Mouse (Mus musculus) ovary, postnatal 14 days (tissue): Measurements from ENCODE around the gene Itga9.

Experiments
- DNase-seq: peaks from one replicate; pipeline ENCODE4 v3.0.0; 2022; ENCODE audit warnings: low spot score

Itga9 gene

DNA sequence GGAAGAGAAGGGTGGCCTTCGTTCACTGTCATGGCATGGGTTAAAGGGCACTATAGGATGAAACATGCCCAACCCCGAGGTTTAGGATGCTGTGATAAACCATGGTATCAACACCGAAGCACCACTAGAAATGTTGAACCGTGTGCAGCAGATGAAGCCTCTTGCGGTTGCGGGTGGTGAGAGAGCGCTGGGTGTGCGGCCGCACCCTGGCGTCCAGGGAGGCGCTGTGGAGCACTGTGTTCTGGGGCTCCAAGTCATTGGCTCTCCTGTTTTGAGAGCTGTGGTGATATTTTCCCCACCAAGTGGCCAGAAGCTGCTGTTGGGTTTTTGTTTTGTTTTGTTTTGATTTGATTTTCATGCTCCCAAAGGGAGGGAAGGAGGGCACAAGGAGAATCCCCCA, 272.1 kb downstream of the Itga9 start:
- DNase-seq: no peak

DNA sequence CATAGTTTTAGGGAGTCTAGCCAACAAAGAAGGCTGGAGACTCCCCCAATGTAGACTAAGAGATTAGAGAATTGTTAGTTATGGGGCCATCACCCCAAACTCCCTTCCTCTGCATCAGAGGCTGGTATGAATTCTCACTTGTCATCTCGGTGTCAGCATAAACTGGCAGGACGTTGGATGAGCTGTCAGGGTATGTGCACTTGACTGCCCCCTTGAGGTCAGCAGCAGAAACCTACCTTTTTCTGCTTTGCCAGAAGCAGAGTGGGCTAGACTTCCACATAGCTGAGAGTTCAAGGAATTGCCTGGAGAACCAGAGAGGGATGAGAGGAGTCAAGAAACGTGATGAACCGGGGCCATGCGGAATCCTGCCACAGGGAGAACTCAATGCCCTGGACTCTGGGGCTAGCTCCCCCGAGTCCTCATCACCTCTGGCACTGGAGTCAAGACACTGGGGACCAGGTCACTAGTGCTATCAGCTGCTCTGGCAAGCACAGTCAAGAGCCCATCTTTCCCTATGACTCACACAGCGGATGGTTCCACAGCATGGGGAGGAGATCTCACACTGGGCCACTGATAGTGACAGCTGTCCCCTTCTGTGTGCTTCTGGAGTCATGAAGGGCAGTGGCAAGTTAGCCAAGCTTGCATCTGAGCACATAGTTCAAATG, 274.9 kb downstream of the Itga9 start:
- no peak for DNase-seq

DNA sequence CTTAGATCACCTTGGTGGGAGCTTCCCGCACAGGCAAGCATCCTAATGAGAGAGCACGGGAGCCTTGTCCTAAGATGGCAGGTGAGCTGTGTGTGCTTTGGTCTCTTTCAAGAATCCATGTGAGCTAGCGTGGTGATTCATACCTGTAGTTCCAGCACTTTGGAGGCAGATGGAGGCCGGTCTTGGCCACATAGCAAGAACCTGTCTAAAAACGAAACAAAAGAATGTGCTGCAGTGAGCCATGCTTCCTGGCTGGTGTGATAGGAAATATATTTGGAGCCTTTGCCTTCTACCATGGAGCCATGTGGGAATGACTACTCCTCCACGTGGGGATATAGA, 275.4 kb downstream of the Itga9 start:
- no peak for DNase-seq

DNA sequence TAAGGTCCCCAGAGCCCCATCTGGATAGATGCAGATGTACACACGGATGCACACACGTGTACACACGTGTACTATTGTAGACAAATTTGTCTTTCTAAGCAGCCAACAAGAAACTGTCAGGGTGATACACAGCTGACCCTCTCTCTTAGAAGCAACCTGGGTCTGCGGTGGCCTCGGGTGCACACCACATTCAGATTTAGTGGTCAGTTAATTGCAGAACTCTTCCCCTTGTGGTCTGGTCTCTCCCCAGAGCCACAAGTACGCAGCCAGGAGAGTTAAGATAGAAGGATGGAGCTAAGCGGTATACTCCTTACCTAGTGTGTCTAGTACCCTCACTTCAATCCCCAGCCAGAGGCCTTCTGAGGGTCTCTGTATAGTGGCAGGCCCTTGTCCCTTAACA, 276.7 kb downstream of the Itga9 start:
- DNase-seq: no peak

DNA sequence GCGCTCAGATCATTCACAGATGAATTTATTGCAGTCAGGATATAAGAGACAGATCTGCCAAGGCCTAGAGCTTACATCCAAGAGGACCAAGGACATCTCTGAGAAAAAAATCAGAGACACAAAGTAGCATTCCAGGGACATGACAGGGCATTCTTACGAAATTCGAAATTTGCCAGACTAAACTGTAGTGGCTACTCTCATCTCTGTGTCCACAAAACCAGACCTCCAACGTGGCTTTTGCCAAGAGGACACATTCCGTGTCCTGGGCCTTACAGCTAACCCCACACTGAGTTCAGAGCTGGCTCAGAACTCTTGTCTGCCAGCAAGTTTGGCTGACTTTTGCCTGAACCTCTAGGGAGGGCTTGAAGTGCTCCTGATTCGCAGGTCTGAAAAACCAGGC, 279.3 kb downstream of the Itga9 start:
- DNase-seq: no peak

DNA sequence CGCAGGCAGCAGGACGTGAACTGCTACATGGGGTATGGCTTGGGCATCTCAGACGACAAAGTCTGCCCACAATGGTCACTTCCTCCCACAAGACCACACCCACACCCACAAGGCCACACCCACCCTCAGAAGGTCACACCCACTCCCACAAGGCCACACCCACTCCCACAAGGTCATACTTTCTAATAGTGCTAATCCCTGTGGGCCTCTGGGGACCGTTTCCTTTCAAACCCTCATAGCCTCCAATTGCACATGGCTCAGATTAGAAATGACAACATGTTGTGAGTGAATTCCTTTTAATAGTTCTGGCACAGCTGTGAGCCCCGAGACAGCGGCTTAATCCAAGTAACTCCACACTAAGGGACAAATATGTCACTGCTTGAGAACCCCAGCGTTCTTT, 280.7 kb downstream of the Itga9 start:
- no peak for DNase-seq

DNA sequence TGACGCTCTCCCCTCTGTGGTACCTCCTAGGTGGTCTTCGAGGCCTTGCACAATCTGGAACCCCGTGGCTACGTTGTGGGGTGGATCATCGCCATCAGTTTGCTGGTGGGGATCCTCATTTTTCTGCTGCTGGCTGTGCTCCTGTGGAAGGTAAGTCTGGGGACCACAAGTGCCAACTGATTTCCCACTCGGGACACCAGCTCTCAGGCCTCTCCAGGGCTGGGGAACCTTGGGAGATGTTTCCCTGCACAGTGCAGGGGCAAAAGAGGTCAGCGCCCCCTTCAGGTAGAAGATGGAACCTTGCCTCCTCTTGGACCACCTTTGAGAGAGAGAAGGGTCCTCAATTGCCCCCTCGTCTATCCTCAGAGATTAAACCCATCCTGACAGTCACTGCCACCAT, 281.2 kb downstream of the Itga9 start:
- DNase-seq: no peak

DNA sequence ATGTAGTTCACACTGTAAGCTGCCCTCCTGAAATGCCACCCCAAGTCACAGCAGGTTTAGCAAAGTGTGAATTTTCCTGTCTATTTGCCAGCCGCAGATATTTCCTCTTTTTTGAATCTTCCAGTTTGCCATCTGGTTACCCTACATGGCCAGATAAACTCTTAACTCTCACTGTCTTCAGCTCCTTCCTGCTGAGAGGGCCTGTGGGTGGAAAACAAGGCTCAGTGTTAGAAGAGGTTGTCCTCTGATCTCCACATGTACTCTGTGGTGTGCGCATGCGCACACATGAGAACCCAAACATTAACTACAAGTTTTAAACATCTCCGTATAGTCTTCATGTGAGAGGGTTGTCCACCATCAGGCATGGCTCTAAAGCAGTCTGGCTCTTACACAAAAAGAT, 283.7 kb downstream of the Itga9 start:
- DNase-seq: no peak

DNA sequence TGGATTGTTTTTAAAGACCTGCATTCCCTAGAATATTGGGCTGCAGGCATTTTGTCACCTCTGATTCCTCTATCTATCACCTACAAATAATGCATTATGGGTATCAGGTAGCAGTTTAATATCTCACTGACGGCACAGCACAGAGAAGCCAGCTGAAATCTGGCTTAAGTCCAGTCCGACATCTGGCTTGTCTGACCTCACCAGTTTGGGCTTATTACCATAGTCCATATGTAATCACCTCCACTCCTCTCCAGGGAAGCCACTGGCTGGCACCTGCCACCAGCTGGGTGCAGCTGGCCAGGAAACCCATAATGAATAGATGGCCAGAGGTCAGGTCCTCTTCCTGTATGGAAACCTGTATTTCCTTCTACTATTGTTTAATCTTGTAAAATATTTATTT, 284.2 kb downstream of the Itga9 start:
- no peak for DNase-seq

DNA sequence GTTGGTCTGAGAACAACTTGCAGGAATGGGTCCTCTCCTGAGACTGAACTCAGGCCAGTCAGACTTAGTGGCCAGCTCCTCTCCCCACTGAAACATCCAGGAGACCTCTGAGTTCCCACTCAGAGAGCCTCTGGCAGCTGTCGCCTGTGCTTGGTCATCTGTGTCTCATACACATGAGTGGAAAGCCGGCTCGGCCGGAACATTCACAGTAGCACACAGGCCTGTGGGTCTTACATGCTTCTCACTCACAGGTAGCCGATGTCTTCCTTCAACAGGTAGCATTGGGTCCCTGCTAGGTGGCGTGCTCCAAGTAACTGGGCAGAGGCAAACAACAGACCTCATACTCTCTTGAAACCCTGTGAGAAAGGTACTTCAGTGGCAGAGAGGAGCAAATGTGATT, 284.6 kb downstream of the Itga9 start:
- no peak for DNase-seq

DNA sequence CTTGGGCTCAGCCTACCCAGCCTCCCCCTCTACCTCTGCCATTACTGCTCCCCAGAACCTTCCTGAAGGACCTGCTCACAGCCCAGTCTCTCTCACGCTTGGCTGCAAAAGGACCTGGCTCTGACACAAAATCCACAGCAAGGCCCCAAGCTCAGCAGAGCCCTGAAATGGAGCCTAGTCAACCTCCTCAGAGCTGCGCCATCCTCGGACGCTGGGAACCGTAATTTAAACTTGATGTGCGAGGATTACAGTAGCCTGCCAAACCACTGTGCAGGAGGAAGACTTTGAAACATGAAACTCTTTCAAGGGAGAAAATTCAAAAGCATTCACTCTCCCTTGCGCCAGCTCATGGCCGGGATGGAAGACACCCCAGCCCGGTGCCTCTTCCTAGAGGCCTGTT, 285.1 kb downstream of the Itga9 start:
- DNase-seq: no peak

DNA sequence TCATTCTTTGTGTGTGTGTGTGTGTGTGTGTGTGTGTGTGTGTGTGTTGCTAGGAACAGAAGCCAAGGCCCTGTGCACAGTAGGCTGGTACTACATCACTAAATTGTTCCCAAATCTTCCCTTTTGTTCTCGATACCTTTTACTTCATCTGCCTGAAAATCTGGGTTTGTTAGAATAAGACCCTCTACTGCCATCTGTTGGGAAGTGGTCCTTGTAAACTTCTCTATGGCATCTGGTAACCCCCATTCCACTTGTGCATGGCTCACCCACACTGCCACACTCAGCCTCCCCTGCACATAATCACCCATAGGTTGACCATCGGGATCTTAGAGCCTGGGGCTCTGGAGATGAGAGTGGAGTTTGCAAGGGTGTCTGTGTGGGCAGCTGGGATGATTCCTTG, 288.6 kb downstream of the Itga9 start:
- DNase-seq: no peak

DNA sequence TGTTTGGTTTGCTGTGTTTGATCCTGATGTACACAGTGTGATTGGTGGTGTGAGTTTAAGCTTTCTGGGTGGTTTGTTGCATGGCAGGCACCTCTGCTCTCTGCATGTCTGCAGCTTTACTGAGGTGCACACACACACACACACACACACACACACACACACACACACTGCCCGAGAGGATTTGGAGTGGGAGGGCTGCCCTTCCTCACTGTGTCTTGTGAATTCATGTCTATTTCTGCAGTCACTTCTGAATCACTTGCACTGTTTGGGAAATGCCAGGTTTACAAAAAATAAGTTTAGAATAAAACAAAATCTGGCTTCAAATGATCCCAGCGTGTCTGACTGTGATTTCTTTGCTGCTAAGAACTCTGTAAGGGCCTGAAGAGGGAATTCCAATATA, 294.2 kb downstream of the Itga9 start:
- no peak for DNase-seq

DNA sequence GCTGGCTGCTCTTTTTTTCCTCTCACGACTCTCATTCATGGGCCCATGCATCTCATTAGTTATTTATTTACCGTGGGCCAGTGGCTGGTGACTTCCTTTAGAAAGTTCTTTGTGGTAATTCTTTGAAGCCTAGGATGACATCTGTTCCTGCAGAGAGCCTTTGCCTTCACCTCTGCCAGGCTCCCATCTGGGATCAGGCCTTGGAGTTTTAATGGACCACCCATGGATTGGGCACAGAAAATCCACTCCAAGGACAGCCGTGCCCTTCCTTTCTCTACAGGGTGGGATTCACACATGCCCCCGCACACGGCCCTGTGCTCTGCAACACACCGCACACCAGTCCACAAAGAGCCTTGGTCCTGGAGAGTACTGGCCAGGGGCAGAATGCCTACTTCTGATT, 295.4 kb downstream of the Itga9 start:
- no peak for DNase-seq

DNA sequence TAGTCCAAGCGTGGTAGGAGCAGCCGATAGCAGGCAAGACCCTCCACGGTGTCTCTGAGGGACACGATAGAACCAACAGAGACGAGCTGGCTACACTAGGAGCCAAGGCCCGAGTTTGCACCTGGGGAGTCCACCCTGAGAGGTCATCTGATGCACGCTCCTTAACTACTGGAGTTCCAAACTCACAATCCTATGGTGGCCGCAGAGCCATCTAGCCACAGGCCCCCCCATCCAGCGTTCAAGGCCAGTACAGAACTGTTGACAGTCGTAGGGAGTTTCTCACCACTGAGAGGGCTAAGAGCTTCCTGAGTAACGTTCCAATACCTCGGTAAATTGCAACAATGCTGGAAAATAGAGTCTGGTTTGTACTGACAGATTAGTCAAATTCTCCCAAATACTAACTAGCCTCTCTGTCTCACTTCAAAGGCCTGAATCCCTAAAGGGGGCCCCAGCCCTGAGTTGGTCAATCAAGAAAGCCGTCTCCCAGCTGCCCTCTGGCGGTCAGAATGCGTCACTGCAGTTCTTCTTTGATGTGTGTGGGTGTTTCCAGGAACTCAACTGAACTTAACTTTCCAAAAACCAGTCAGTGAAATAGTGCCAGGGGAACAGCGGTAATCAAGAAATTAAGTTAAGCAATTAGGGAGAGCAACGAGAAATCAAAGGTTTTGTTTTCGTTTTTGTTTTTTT, 301.6 kb downstream of the Itga9 start:
- DNase-seq: peak; percentile 86

DNA sequence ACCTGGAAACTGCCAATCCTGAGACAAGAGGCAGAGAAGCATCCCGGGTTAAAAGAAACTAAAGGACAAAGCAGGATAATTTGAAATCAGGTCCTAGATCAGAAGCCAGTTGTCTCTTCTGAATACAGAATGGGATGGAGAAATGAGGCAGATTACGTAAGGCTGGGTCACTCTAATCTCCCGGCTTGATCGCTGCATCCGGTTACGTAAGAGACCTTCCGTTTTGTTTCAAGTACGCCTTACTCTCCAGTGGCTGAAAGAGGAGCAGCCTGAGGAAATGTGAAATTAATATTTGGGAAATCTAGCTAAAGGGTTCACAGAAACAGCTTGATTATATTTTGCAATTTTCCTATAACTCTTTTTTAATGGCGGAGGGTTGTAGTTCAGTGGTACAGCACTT, 306.6 kb downstream of the Itga9 start:
- DNase-seq: no peak

DNA sequence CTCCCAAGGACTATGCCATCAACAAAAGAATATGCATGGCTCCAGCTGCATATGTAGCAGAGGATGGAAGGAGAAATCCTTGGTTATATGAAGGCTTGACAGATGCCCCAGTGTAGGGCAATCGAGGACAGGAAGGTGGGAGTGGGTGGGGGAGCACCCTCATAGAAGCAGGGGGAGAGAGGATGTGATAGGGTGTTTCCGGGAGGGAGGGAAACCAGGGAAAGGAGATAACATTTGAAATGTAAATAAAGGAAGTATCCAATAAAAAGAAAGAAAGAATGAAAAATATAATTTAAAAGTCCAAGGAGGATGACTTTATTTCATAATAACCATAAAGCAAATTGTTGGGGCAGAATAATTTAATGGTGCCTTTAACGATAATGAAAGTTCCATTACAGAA, 307.1 kb downstream of the Itga9 start:
- DNase-seq: no peak

DNA sequence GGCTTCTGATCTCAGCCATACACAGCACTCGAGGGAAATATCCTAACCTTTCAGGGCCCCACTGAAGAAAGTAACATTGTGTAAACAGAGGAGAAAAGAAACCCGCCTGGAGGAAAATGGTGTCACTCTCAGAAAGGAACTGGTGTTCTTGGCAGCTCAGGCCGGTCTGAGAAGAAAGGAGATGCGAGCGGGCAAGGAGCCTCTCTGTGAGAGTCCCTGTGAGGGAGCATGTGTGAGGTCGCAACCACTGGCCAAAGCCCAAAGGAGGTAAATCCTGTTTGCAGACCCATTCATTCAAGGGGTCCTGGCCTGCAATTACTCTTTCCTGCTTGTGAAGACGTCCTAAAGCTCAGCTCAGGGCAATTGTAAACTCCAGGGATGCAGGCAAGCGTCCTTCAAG, 308.1 kb downstream of the Itga9 start:
- no peak for DNase-seq

DNA sequence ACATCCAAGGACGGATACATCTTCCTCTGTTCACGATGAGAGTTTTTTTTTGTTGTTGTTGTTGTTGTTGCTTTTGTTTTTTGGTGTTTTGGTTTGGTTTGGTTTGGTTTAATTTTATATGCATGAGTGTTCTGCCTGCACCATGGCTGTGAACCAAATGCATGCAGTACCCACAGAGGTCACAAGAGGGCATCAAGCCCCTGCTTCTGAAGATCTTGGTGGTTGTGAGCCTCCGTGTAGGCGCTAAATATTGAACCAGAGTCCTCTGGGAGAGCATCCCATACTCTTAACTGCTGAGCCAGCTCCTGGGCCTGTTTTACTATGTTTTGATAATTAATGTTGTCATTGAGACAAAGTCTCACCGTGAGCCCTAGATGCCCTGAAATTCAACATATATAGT, 308.8 kb downstream of the Itga9 start:
- DNase-seq: no peak

DNA sequence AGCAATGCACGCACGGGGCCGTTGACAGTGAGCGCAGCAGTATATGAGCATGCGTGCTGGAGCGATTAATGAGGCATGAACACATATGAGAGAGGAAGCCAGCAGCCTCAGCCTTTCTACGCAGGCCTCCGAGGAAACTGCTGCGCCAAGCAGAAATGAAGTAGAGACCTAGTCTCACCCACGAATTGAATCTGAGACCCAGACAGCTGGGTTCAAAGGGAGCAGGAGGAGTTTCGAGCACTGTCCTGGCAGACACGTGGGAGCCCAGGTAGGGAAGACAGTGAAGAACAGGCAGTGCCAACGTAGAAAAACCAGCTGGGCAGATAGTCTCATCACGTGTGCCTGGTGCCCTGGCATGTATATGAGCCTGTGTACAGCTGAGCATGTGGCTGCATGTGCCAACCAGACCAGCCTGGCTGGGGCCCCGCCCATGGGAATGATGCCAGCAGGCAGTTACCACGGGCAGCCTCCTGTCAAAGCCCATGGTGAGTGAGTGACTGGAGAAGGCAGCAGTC, 313.2 kb downstream of the Itga9 start:
- peak; percentile 31 for DNase-seq

DNA sequence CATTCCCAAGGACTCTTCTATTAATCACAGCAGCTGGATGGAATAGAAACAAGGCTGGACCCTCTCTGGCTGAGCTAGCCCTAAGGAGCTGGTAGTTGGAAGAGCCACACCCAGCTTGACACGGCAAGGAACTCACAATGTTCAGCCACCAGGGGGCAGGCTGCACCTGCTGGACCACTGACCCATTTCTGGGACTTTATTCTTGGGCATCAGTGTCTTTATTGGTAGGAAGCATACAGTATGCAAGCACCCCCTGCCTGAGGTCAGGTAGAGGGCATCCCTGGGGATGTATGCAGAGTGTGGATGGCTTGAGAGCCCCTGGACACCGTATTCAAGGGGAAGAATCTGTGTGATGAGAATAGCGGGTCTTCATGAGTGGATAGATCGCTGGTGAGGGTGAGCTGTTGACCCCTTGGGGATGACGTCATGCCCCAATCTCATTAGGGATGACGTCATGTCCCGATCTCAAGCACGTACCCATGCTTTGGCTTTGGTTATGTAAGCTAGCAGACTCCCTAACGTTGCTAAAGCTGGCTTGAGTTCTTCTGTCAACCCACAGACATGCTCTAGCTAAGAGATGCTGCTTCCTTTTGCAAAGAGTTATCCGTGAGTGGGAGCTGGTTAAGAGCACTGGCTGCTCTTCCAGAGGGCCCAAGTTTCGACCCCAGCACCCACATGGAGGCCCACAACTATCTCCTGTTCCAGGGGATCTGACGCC, 314.5 kb downstream of the Itga9 start:
- DNase-seq: peak; percentile 85

DNA sequence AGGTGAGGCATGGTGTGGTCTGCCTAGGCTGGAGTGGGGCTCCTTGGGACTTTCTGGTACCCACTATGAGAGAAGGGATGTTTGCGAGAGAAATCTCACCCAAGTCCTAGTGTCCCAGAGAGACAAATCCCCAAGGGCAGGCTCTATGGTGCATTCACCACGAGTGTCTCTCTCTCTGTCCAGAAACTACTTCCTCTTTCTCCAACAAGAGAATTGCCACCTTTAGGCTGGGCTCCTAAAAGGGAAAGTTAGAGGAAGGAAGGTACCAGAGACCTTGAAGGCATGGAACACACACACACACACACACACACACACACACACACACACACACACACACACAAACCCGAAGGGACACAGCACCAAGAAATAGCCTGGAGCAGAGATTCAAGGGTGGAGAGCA, 315.4 kb downstream of the Itga9 start:
- no peak for DNase-seq

DNA sequence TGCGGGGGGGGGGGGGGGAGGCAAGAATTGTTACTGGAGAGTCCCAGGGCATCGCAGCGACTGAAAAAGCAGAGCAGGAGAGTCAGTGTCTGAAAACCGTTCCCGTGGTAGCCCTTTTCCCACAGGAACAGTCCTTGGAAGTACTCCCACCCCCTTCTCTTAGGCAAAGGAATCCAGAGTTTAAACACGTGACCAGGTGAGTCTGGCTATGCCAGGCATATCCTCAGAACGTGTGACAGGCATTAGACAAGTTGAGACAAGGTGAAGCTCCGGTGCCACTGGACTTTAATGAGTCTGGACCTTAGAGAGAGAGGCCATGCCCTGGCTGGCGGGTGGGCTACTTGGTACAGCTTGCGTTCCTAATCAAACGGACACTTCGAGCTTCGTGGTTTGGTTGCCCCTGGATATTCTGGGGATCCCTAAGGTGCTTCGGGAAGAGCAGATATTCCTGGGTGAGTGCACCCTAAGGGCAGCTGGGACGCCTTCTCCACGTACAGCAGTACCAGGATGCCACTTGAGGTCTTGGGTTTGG, 318.1 kb downstream of the Itga9 start:
- no peak for DNase-seq
